Mouse (Mus musculus): Measurements from ENCODE around the gene Erbin. TPM values are rescaled to one million over a fixed set of nuclear protein-coding genes. Genes with fewer than 3 reads are reported as not detected.

Gene Erbin
- 5.3 and 5.6 TPM in 2 replicates for polyA plus RNA-seq (2021; fragmentation: Nextera tagmentation)
- long read RNA-seq, experiment 1, full-length matches to known transcripts = 3 of 45 reads
- long read RNA-seq, experiment 1, partial matches to known transcripts = 26 of 45 reads
- long read RNA-seq, experiment 1, other reads (novel, unspliced or antisense) = 16 of 45 reads
- long read RNA-seq, experiment 2, partial matches to known transcripts = 14 of 28 reads
- long read RNA-seq, experiment 2, other reads (novel, unspliced or antisense) = 14 of 28 reads

GRCm38 (mm10) chr13:103920261-103920932 lies at the start of gene Erbin:
Gene Erbin, minus strand, starts transcription at chr13:103920514.

DNA sequence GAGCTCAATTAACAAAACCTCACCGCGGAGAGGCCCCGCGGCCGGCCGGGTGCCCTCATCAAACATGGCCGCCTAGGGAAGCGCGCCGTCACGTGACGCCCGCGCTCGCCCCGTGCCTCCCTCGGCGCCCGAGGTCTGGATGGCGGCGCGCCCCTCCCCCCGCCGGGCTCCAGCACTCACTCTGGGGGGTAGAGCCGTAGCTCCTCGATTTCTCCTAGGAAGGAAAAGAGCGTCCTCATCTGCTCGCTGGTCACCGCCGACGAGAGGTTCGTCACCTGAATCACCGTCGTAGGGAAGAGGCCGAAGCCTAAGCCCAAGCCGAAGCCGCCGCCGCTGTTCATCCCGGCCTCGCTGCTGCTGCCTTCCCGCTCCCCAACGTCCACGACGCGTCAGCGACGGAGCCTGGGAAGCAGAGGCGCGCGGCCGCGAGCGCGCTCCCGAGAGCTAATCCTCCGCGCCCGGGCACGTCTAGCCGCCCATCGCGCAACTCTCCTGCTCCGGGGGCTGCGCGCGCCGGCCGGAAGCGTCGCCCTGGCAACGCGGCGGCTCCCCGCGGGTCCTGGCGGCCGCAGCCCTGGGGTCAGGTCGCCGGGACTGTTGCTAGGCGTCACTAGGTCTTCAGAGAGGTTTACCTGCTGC lies 146.1 kb downstream of the Erbin start, which contains the start of gene Srek1:
TSS of gene Srek1 (minus strand) at position 490 of the 639 bp plus-strand sequence.

Other genes starting within 250 kb of the Erbin start
- gene Srek1, start 145.9 kb downstream of the Erbin start, polyA plus RNA-seq (2021; fragmentation: Nextera tagmentation) = 23.7 and 30.1 TPM in 2 replicates
- gene Nln, start 189.1 kb upstream of the Erbin start, polyA plus RNA-seq (2021; fragmentation: Nextera tagmentation) = 13.0 TPM in 2 replicates
- 80.1 and 84.0 TPM in 2 replicates for gene Sgtb, start 189.2 kb upstream of the Erbin start, polyA plus RNA-seq (2021; fragmentation: Nextera tagmentation)